Mouse (Mus musculus): ENCODE data around the gene Gm3417. TPM values are rescaled to one million over a fixed set of nuclear protein-coding genes. Genes with fewer than 3 reads are reported as not detected.
"Not testable (repeated sequence)": the region's sequence is repeated elsewhere in the genome, so short reads cannot be mapped to it uniquely, and the experiment has no call there.

The Gm3417 gene
- 1 to 10 TPM in 2 of 4 experiments, not detected in 2; 1.4 to 1.5 TPM for total RNA-seq (2022)

GRCm38 (mm10) chr17:14978362-14979038 lies at the start of gene Gm3417, which contains the start of gene 9030025P20Rik:
Gene Gm3417, minus strand, starts transcription at chr17:14978790.
Gene 9030025P20Rik, plus strand, starts transcription at chr17:14978468.
- not testable (repeated sequence) for DNase-seq (ENCODE audit: low spot score in 2 of 2)

GRCm38 (mm10) chr17:15025513-15025912 lies 46.9 kb upstream of the Gm3417 start:
- DNase-seq (ENCODE audit: low spot score in 2 of 2) = not testable (repeated sequence)

GRCm38 (mm10) chr17:15024502-15025193 lies 46.1 kb upstream of the Gm3417 start:
- not testable (repeated sequence) for DNase-seq (ENCODE audit: low spot score in 2 of 2)

- not testable (repeated sequence) for DNase-seq (ENCODE audit: low spot score in 2 of 2)
These were observed 45.4 kb upstream of the Gm3417 start for GRCm38 (mm10) chr17:15023878-15024492.

- DNase-seq (ENCODE audit: low spot score in 2 of 2) = peak in 1 of 2 experiments; percentile 17
These were observed 43.1 kb upstream of the Gm3417 start for GRCm38 (mm10) chr17:15021503-15022220.

- not testable (repeated sequence) for DNase-seq (ENCODE audit: low spot score in 2 of 2)
These were observed 31.3 kb upstream of the Gm3417 start, which contains the start of gene Gm3435 for GRCm38 (mm10) chr17:15009706-15010413. Gene Gm3435, plus strand, starts transcription at chr17:15010176.

GRCm38 (mm10) chr17:15009088-15009487 lies 30.5 kb upstream of the Gm3417 start:
- not testable (repeated sequence) for DNase-seq (ENCODE audit: low spot score in 2 of 2)

- DNase-seq (ENCODE audit: low spot score in 2 of 2) = not testable (repeated sequence)
These were observed 21.5 kb upstream of the Gm3417 start for GRCm38 (mm10) chr17:15000047-15000446.

- not testable (repeated sequence) for DNase-seq (ENCODE audit: low spot score in 2 of 2)
These were observed 15.6 kb upstream of the Gm3417 start for GRCm38 (mm10) chr17:14994140-14994539.

GRCm38 (mm10) chr17:14993139-14993832 lies 14.7 kb upstream of the Gm3417 start:
- not testable (repeated sequence) for DNase-seq (ENCODE audit: low spot score in 2 of 2)

- DNase-seq (ENCODE audit: low spot score in 2 of 2) = not testable (repeated sequence)
These were observed 14.0 kb upstream of the Gm3417 start for GRCm38 (mm10) chr17:14992522-14993138.

- not testable (repeated sequence) for DNase-seq (ENCODE audit: low spot score in 2 of 2)
These were observed 11.6 kb upstream of the Gm3417 start for GRCm38 (mm10) chr17:14990116-14990702.

- DNase-seq (ENCODE audit: low spot score in 2 of 2) = not testable (repeated sequence)
These were observed 750 bp downstream of the Gm3417 start for GRCm38 (mm10) chr17:14977718-14978361.

GRCm38 (mm10) chr17:14968373-14968913 lies 10.1 kb downstream of the Gm3417 start:
- DNase-seq (ENCODE audit: low spot score in 2 of 2) = not testable (repeated sequence)

- not testable (repeated sequence) for DNase-seq (ENCODE audit: low spot score in 2 of 2)
These were observed 16.9 kb downstream of the Gm3417 start for GRCm38 (mm10) chr17:14961557-14962154.

GRCm38 (mm10) chr17:14960951-14961556 lies 17.5 kb downstream of the Gm3417 start, which contains the start of gene Phf10:
Gene Phf10, minus strand, starts transcription at chr17:14961273.
- peak in 1 of 2 experiments; percentile 8 for DNase-seq (ENCODE audit: low spot score in 2 of 2)

GRCm38 (mm10) chr17:14960520-14960919 lies 18.1 kb downstream of the Gm3417 start:
- peak in 1 of 2 experiments; percentile 8 for DNase-seq (ENCODE audit: low spot score in 2 of 2)

Data from left cerebral cortex, adult 8-10 months (tissue).